Mouse (Mus musculus): ENCODE data around the gene Unk. TPM values are rescaled to one million over a fixed set of nuclear protein-coding genes. Genes with fewer than 3 reads are reported as not detected.

Unk gene
- total RNA-seq, 2 experiments from 2014 or later, result 20.7 to 21.7 TPM

- DNase-seq (ENCODE audit: low spot score in 2 of 2), result no peak
- intact Hi-C loops (cut with DNase I), result no loop called here
Observed at GRCm38 (mm10) chr11:116025056-116025845, 4.9 kb upstream of the Unk start.

- intact Hi-C loops (cut with DNase I), result no loop called here
- DNase-seq (ENCODE audit: low spot score in 2 of 2), result no peak
Observed at GRCm38 (mm10) chr11:116027756-116028155, 2.4 kb upstream of the Unk start, which contains the start of gene H3f3b. H3f3b (minus strand) TSS chr11:116027962.

GRCm38 (mm10) chr11:116028177-116028865, 1.8 kb upstream of the Unk start:
- no peak for DNase-seq (ENCODE audit: low spot score in 2 of 2)
- intact Hi-C loops (cut with DNase I), result no loop called here

- DNase-seq (ENCODE audit: low spot score in 2 of 2), result no peak
- intact Hi-C loops (cut with DNase I), result no loop called here
Observed at GRCm38 (mm10) chr11:116029086-116029865, 846 bp upstream of the Unk start.

GRCm38 (mm10) chr11:116030898-116031845, 1.1 kb downstream of the Unk start:
- no peak for DNase-seq (ENCODE audit: low spot score in 2 of 2)

GRCm38 (mm10) chr11:116034584-116034983, 4.5 kb downstream of the Unk start:
- intact Hi-C loops (cut with DNase I), result loop anchor here (5.0 kb wide), 1 partner anchor 98 kb away; the partner anchor contains the start of gene Trim65

More at GRCm38 (mm10) chr11:116030898-116031845, 1.1 kb downstream of the Unk start:
- intact Hi-C loops (cut with DNase I), result loop anchor here (2.0 to 5.0 kb wide), 2 partner anchors 56 to 101 kb away; partner anchors contain the start of genes Trim65 and Wbp2

GRCm38 (mm10) chr11:116036671-116037070, 6.5 kb downstream of the Unk start:
- DNase-seq (ENCODE audit: low spot score in 2 of 2), result no peak
- intact Hi-C loops (cut with DNase I), result no loop called here

More at GRCm38 (mm10) chr11:116034584-116034983, 4.5 kb downstream of the Unk start:
- no peak for DNase-seq (ENCODE audit: low spot score in 2 of 2)

GRCm38 (mm10) chr11:116037826-116038225, 7.7 kb downstream of the Unk start:
- intact Hi-C loops (cut with DNase I), result no loop called here
- no peak for DNase-seq (ENCODE audit: low spot score in 2 of 2)

GRCm38 (mm10) chr11:116040593-116040992, 10.5 kb downstream of the Unk start:
- no peak for DNase-seq (ENCODE audit: low spot score in 2 of 2)
- intact Hi-C loops (cut with DNase I), result no loop called here

- DNase-seq (ENCODE audit: low spot score in 2 of 2), result no peak
- intact Hi-C loops (cut with DNase I), result no loop called here
Observed at GRCm38 (mm10) chr11:116041833-116042232, 11.7 kb downstream of the Unk start.

- intact Hi-C loops (cut with DNase I), result no loop called here
- no peak for DNase-seq (ENCODE audit: low spot score in 2 of 2)
Observed at GRCm38 (mm10) chr11:116042372-116043138, 12.4 kb downstream of the Unk start.

- intact Hi-C loops (cut with DNase I), result no loop called here
- no peak for DNase-seq (ENCODE audit: low spot score in 2 of 2)
Observed at GRCm38 (mm10) chr11:116043286-116043685, 13.2 kb downstream of the Unk start.

GRCm38 (mm10) chr11:116045173-116045572, 15.1 kb downstream of the Unk start:
- intact Hi-C loops (cut with DNase I), result no loop called here
- DNase-seq (ENCODE audit: low spot score in 2 of 2), result no peak

GRCm38 (mm10) chr11:116049610-116050009, 19.5 kb downstream of the Unk start:
- intact Hi-C loops (cut with DNase I), result no loop called here
- DNase-seq (ENCODE audit: low spot score in 2 of 2), result no peak

GRCm38 (mm10) chr11:116050196-116050595, 20.1 kb downstream of the Unk start:
- no peak for DNase-seq (ENCODE audit: low spot score in 2 of 2)
- intact Hi-C loops (cut with DNase I), result no loop called here

- DNase-seq (ENCODE audit: low spot score in 2 of 2), result no peak
- intact Hi-C loops (cut with DNase I), result no loop called here
Observed at GRCm38 (mm10) chr11:116053510-116054229, 23.5 kb downstream of the Unk start.

- DNase-seq (ENCODE audit: low spot score in 2 of 2), result no peak
- intact Hi-C loops (cut with DNase I), result no loop called here
Observed at GRCm38 (mm10) chr11:116055873-116056272, 25.8 kb downstream of the Unk start.

Measured in left cerebral cortex, postnatal 25 days (tissue).